ENCODE assay signal across 17 mouse cellular contexts in the genomic region with DNA sequence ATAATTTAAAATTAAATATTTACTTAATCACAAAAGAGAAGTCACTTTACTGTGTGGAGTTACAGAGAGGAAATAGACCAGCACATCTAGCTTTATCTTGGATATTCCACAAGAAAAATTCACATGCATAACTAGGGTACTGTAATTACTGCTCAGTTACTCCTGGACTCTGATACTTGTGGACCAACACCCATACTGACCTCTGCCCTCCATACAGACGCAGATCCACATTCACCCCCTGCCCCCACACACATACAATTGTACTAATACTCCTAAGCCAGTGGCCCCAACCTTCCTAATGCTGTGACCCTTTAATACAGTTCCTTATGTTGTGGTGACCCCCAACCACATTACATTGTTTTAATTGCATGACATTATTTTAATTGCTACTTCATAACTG.
"Had no signal": no experiment of that assay in that cellular context is flagged by ENCODE, and none has a peak within 500 bp of the region (broad histone marks: within the 10 kb centered on the region; RNA-seq: fewer than 3 reads in every experiment).

No protein-coding gene starts in this region.

- H3K9ac ChIP-seq: neural tube, embryonic 12.5 days; neural tube, embryonic 13.5 days; neural tube, embryonic 15.5 days; stomach, embryonic 15.5 days had no signal

- DNase-seq: retina, postnatal 1 day; right cerebral cortex, adult 18-20 months; right cerebral cortex, postnatal 14 days; right cerebral cortex, postnatal 25 days; right cerebral cortex, postnatal 4 days; spleen, adult 18-20 months; thymus, adult 18-20 months; thymus, adult 2 months; thymus, postnatal 14 days; thymus, postnatal 25 days; thymus, postnatal 36 days; thymus, postnatal 4 days had no signal

- H3K4me1 ChIP-seq: neural tube, embryonic 12.5 days; neural tube, embryonic 13.5 days; neural tube, embryonic 15.5 days; stomach, embryonic 15.5 days had no signal

- H3K27ac ChIP-seq: neural tube, embryonic 12.5 days; neural tube, embryonic 13.5 days; neural tube, embryonic 15.5 days; stomach, embryonic 15.5 days; stomach, postnatal 0 days had no signal

- H3K9me3 ChIP-seq: neural tube, embryonic 12.5 days; neural tube, embryonic 15.5 days; stomach, embryonic 15.5 days had no signal

- H3K27me3 ChIP-seq: neural tube, embryonic 12.5 days; neural tube, embryonic 13.5 days; neural tube, embryonic 15.5 days; stomach, embryonic 15.5 days had no signal

- H3K4me3 ChIP-seq: neural tube, embryonic 12.5 days; neural tube, embryonic 13.5 days; neural tube, embryonic 15.5 days; stomach, embryonic 15.5 days had no signal

- H3K4me2 ChIP-seq: neural tube, embryonic 12.5 days; neural tube, embryonic 13.5 days; neural tube, embryonic 15.5 days; stomach, embryonic 15.5 days had no signal

- H3K36me3 ChIP-seq: neural tube, embryonic 12.5 days; neural tube, embryonic 13.5 days; neural tube, embryonic 15.5 days; stomach, embryonic 15.5 days had no signal
